Mouse (Mus musculus) retina, adult 2 months (tissue): Measurements from ENCODE around the gene Fn3krp.
A peak's percentile ranks its signal among the peaks of the same experiment; 100 is the strongest.

Source experiments
- DNase-seq: peaks from one replicate; pipeline ENCODE4 v3.0.0-alpha.2; 2012; ENCODE audit warnings: low read depth, low spot score

Gene Fn3krp

GRCm38 (mm10) chr11:121420830-121421552, at the start of gene Fn3krp:
Gene Fn3krp, plus strand, starts transcription at chr11:121421401.
- peak; percentile 92 for DNase-seq

GRCm38 (mm10) chr11:121373305-121373704, 47.9 kb upstream of the Fn3krp start:
- no peak for DNase-seq

GRCm38 (mm10) chr11:121378644-121379043, 42.6 kb upstream of the Fn3krp start:
- DNase-seq, result no peak

GRCm38 (mm10) chr11:121380294-121380693, 40.9 kb upstream of the Fn3krp start:
- DNase-seq, result no peak

- DNase-seq, result peak; percentile 62
These were observed 33.2 kb upstream of the Fn3krp start, which contains the start of gene Rab40b for GRCm38 (mm10) chr11:121387750-121388553. Gene Rab40b, minus strand, starts transcription at chr11:121388251.

- DNase-seq, result no peak
These were observed 32.7 kb upstream of the Fn3krp start for GRCm38 (mm10) chr11:121388554-121388945.

- DNase-seq, result no peak
These were observed 30.4 kb upstream of the Fn3krp start for GRCm38 (mm10) chr11:121390793-121391192.

GRCm38 (mm10) chr11:121392405-121392804, 28.8 kb upstream of the Fn3krp start:
- DNase-seq, result no peak

GRCm38 (mm10) chr11:121407366-121408155, 13.6 kb upstream of the Fn3krp start:
- DNase-seq, result no peak

GRCm38 (mm10) chr11:121414762-121415161, 6.4 kb upstream of the Fn3krp start:
- DNase-seq, result no peak

GRCm38 (mm10) chr11:121415351-121415750, 5.8 kb upstream of the Fn3krp start:
- DNase-seq, result no peak

- DNase-seq, result no peak
These were observed 3.2 kb upstream of the Fn3krp start for GRCm38 (mm10) chr11:121417971-121418370.

GRCm38 (mm10) chr11:121418932-121419331, 2.3 kb upstream of the Fn3krp start:
- no peak for DNase-seq

GRCm38 (mm10) chr11:121420379-121420778, 822 bp upstream of the Fn3krp start:
- no peak for DNase-seq

- DNase-seq, result no peak
These were observed 462 bp downstream of the Fn3krp start for GRCm38 (mm10) chr11:121421553-121422173.

- no peak for DNase-seq
These were observed 12.2 kb downstream of the Fn3krp start for GRCm38 (mm10) chr11:121433397-121433796.

- DNase-seq, result peak; percentile 81
These were observed 13.3 kb downstream of the Fn3krp start, which contains the start of gene Fn3k for GRCm38 (mm10) chr11:121434156-121435155. Gene Fn3k, plus strand, starts transcription at chr11:121434913.

GRCm38 (mm10) chr11:121437236-121437635, 16.0 kb downstream of the Fn3krp start:
- no peak for DNase-seq

- DNase-seq, result no peak
These were observed 18.6 kb downstream of the Fn3krp start for GRCm38 (mm10) chr11:121439686-121440292.

- no peak for DNase-seq
These were observed 20.5 kb downstream of the Fn3krp start for GRCm38 (mm10) chr11:121441653-121442052.
